Mouse (Mus musculus) kidney, postnatal 36 days (tissue): Measurements from ENCODE around the gene Angptl6.

Source experiments
- DNase-seq, 2 experiments: peaks; one replicate each; pipeline ENCODE4 v3.0.0; 2021 to 2022; ENCODE audit warnings: mixed read lengths in 2 of 2

Angptl6 gene

GRCm38 (mm10) chr9:20879097-20879792 lies at the start of gene Angptl6:
Gene Angptl6, minus strand, starts transcription at chr9:20879727.
- DNase-seq = no peak

- DNase-seq = no peak
Measured at GRCm38 (mm10) chr9:20923258-20923657, 43.7 kb upstream of the Angptl6 start.

- peak; percentile 35 to 69 for DNase-seq
Measured at GRCm38 (mm10) chr9:20916160-20916559, 36.6 kb upstream of the Angptl6 start.

- DNase-seq = no peak
Measured at GRCm38 (mm10) chr9:20909948-20910347, 30.4 kb upstream of the Angptl6 start.

- DNase-seq = no peak
Measured at GRCm38 (mm10) chr9:20902174-20902491, 22.6 kb upstream of the Angptl6 start.

GRCm38 (mm10) chr9:20901466-20902173 lies 22.1 kb upstream of the Angptl6 start:
- peak; percentile 53 to 70 for DNase-seq

- peak; percentile 83 to 92 for DNase-seq
Measured at GRCm38 (mm10) chr9:20898511-20899073, 19.1 kb upstream of the Angptl6 start, which contains the start of gene Eif3g. Gene Eif3g, minus strand, starts transcription at chr9:20898623.

- DNase-seq = no peak
Measured at GRCm38 (mm10) chr9:20897736-20898510, 18.4 kb upstream of the Angptl6 start.

- DNase-seq = no peak
Measured at GRCm38 (mm10) chr9:20895382-20895781, 15.9 kb upstream of the Angptl6 start.

- DNase-seq = no peak
Measured at GRCm38 (mm10) chr9:20894629-20895028, 15.1 kb upstream of the Angptl6 start.

GRCm38 (mm10) chr9:20893590-20894343 lies 14.2 kb upstream of the Angptl6 start:
- no peak for DNase-seq

- no peak for DNase-seq
Measured at GRCm38 (mm10) chr9:20893069-20893468, 13.5 kb upstream of the Angptl6 start.

GRCm38 (mm10) chr9:20892104-20892653 lies 12.7 kb upstream of the Angptl6 start:
- no peak for DNase-seq

- no peak for DNase-seq
Measured at GRCm38 (mm10) chr9:20891339-20892103, 12.0 kb upstream of the Angptl6 start.

- DNase-seq = no peak
Measured at GRCm38 (mm10) chr9:20890411-20890810, 10.9 kb upstream of the Angptl6 start.

GRCm38 (mm10) chr9:20889185-20890141 lies 9.9 kb upstream of the Angptl6 start:
- no peak for DNase-seq

GRCm38 (mm10) chr9:20888386-20888765 lies 8.8 kb upstream of the Angptl6 start:
- DNase-seq = no peak

- DNase-seq = peak; percentile 97
Measured at GRCm38 (mm10) chr9:20887704-20888385, 8.3 kb upstream of the Angptl6 start, which contains the start of gene Ppan. Gene Ppan, plus strand, starts transcription at chr9:20888175.

- no peak for DNase-seq
Measured at GRCm38 (mm10) chr9:20887191-20887590, 7.7 kb upstream of the Angptl6 start.
